Mouse (Mus musculus): ENCODE measurements at regions not wholly inside any gene's neighbourhood (a gene's known extent, or its start where the extent isn't known, plus 50 kb on each side); places are given as distances from the start of the nearest gene placed in this dataset.
A peak's percentile ranks its signal among the peaks of the same experiment; 100 is the strongest.

- peak in 1 of 2 experiments; percentile 1 for DNase-seq
These were observed 774.2 kb upstream of the Ppp6c start for GRCm38 (mm10) chr2:40000456-40000855.
